Mouse (Mus musculus): ENCODE data around the gene Zbtb41.
"Not testable (repeated sequence)": the region's sequence is repeated elsewhere in the genome, so short reads cannot be mapped to it uniquely, and the experiment has no call there.

Zbtb41 gene

GRCm38 (mm10) chr1:139421875-139422791 lies at the start of gene Zbtb41:
Gene Zbtb41, plus strand, starts transcription at chr1:139422288.
- DNase-seq (ENCODE audit: low spot score), result peak; percentile 94

DNA sequence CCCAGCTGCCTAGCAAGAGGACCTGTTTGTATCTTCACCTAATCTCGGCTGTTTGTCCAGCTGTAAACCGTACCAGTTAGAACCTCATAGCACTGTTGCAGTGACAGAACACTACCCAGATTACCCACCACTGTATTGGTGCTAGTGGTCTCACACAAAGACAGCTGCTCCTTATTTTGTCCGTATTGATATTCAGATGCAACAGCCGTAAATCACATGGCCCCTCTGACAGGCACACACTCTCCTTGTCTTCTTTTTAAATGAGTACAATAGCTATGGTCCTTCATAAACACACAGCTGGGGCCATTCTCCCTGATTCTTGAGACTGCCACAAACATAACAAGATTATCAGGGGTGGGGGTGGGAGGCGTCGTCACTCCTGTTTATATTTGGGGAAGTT lies 46.2 kb upstream of the Zbtb41 start:
- DNase-seq (ENCODE audit: low spot score), result no peak

GRCm38 (mm10) chr1:139376638-139377286 lies 45.3 kb upstream of the Zbtb41 start, which contains the start of gene Crb1:
Gene Crb1, minus strand, starts transcription at chr1:139377100.
- peak; percentile 36 for DNase-seq (ENCODE audit: low spot score)

GRCm38 (mm10) chr1:139378861-139379620 lies 43.0 kb upstream of the Zbtb41 start:
- DNase-seq (ENCODE audit: low spot score), result peak; percentile 55

DNA sequence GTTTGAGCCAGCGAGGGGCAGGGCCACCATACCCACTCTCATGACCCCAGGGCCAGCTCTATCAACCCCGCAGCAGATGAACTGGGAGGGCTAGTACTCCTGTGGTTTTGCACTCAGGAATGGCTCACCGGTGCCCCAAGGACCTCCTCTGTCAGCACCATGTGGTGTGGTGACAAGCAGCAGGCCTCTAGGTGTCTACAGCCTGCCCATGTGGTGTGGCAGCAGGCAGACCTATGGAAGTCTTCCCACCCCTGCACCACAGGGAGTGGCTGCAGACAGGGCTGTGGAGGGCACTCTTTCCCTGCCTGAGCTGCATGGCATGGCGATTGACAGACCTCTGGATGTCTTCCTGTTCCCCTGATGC lies 42.5 kb upstream of the Zbtb41 start:
- no peak for DNase-seq (ENCODE audit: low spot score)

- DNase-seq (ENCODE audit: low spot score), result no peak
Observed at GRCm38 (mm10) chr1:139391747-139392146, 30.3 kb upstream of the Zbtb41 start.

DNA sequence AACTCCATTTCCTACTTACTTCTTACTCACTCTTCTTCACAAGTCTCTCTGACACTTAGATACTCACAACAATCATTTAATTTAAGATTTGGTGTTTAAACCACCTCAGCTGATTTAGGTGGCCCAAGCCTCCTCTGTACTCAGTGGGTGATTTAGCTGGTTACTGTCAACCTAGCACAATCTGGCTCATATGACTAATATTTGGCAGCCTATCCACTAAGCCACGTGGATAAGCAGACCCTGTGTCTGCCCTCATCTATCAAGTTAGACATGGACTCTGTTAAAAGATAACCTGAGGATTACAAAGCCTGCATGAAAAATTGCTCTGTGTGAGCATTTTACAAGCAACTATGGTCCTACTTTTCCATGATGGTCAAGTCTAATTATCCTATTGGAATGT lies 25.5 kb upstream of the Zbtb41 start:
- DNase-seq (ENCODE audit: low spot score), result no peak

DNA sequence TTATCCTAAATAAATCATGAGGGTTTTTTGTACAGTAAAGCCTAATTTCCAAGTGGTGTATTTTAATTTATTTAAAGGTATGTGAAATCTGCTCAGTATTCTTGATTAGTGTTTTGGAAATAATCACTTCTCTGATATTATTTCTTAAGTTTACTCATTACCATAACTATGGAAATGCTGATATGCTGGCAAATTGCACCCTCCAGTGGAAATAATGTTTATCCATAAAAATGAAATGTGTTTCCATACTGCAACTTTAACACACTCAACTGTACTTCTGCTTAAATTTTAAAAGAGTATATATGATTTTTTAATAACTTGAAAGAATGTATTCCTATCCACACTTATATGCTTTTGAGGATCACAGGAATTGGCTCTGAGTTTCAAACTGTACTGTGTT lies 16.3 kb upstream of the Zbtb41 start:
- no peak for DNase-seq (ENCODE audit: low spot score)

DNA sequence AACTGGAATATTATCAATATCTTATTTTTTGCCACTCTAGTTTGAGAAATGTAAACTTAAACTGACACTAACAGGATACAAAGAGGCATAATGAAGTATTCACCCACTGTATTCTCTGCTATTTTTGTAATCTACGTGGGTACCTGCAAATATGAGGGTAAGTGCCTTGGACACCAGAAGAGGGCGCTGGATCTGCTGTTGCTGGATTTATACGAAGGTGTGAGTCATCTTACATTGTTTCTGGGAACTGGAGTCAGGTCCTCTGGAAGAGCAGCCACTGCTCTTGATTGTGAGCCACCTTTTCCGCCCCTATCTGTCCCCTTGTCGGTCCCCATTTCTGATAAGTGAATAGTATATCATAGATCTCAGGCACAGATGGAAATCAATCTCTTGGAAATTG lies 14.4 kb upstream of the Zbtb41 start:
- no peak for DNase-seq (ENCODE audit: low spot score)

DNA sequence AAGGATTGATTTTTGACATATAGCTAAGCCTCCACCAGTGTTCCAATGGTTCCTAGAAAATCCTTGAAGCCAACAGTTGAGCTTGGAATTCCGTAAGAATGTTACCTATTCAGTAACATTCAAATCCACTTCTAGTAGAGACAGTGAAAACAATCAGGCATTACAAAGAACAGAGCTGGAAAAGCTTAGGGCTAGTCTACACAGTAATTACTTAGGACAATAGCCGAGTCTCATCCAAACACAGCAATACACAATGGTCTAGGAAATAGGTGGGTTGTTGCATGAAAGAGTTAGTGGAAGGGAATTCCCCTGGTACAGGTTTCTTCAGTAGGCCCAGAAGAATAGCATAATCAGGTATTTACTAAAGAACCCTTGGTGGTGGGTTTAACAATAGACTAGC lies 9.7 kb upstream of the Zbtb41 start:
- DNase-seq (ENCODE audit: low spot score), result not testable (repeated sequence)

GRCm38 (mm10) chr1:139413465-139413864 lies 8.6 kb upstream of the Zbtb41 start:
- no peak for DNase-seq (ENCODE audit: low spot score)

GRCm38 (mm10) chr1:139421521-139421874 lies 590 bp upstream of the Zbtb41 start:
- DNase-seq (ENCODE audit: low spot score), result no peak

- peak; percentile 13 for DNase-seq (ENCODE audit: low spot score)
Observed at GRCm38 (mm10) chr1:139422941-139423340, 853 bp downstream of the Zbtb41 start.

DNA sequence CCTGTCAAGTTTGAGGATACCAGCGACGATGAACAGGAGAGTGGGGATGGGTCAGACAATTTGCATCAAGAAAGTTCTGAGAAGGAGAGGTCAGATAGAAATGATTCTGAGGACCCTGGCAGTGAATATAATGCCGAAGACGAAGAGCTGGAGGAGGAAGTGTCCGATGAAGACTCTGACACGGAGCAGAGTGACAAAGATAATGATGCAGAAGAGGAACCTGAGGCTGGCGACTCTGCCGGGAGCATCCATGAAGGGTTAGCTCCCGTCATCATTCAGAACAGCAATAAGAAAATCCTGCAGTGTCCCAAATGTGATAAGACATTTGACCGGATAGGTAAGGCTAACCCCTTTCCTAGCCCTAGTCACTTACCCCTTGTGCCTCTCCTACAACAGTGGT lies 1.8 kb downstream of the Zbtb41 start:
- DNase-seq (ENCODE audit: low spot score), result no peak

DNA sequence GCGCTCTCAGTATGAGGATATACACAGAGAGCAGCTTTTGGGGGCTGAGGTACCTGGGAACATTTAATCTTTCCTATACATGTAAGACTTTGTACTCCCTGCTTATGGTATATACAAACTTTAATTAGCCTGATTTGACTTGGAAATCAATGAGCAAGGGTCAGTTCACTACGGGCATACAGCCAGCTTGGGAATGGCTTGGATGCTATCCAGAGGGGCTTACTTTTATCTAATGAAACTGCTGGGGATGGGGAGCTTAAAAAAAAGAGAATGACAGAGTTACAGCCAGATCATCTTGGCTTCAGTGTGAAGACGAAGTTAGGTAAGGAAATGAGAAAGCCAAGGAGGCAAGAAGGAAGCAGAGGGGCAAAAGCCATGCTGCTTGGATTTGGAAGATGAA lies 2.9 kb downstream of the Zbtb41 start:
- peak; percentile 29 for DNase-seq (ENCODE audit: low spot score)

DNA sequence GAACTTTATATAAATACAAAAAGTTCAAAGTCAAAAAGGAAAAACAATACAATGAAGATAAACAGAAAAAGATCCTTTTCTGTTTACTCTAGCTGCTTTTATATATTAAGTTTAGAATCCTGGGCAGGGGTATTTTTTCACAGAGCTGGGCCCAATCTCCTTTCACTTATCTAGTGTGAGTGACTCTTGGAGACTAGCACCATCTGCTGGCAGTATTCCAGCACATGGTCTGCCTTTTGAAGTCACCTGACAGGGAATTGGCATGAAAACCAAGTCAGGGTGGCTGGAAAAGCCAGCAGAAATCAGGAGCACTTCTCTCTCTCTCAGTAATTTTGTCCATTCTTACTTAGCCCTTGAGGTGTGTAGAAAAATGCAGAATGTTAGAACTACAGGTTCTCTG lies 16.3 kb downstream of the Zbtb41 start:
- DNase-seq (ENCODE audit: low spot score), result peak; percentile 76

DNA sequence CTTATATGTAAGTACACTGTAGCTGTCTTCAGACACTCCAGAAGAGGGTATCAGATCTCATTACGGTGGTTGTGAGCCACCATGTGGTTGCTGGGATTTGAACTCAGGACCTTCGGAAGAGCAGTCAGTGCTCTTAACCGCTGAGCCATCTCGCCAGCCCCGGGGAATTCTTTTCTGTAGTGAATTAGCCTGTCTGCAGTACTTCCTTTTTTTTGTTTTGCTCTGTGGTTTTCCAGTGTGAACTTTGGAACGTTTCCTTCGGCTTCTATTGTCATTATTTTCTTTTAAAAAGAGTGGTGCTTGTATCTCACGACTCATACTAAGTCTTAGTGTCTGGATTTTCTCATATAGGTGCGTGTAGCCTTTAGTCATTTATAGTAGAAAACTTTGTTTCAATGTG lies 21.0 kb downstream of the Zbtb41 start:
- not testable (repeated sequence) for DNase-seq (ENCODE audit: low spot score)

- peak; percentile 96 for DNase-seq (ENCODE audit: low spot score)
Observed at GRCm38 (mm10) chr1:139454340-139455225, 32.5 kb downstream of the Zbtb41 start, which contains the start of gene Aspm. Gene Aspm, plus strand, starts transcription at chr1:139454772.

DNA sequence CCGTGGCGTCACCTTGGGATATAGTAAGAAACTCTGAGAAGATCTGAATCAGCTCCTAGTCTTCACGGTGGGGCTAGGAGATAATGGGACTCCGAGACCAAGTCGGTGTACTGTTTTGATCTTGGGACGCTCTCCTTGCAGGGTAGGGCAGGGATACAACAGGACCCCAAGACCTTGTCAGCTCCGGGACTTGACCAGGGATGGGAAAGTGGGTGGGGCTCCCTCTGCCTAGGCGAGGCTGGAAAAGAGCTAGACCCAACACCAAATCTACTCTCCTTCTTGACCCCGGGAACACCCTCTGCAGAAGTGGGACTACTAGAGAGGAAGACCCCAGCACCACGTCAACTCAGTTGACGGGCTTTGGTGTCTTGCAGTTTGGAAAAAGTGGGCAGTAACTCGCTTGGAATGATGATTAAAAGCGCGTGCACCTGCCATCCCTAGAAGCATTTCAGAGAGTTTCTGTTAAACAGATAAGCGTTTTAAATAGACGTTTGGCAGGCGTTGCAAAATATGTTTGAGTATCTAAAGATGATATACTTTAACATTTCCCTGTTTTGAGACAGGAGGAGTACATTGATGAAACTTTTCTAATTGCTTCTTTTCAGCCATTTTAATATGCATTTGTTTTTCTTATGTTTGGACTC lies 33.3 kb downstream of the Zbtb41 start:
- DNase-seq (ENCODE audit: low spot score), result no peak

GRCm38 (mm10) chr1:139460807-139461206 lies 38.7 kb downstream of the Zbtb41 start:
- no peak for DNase-seq (ENCODE audit: low spot score)

DNA sequence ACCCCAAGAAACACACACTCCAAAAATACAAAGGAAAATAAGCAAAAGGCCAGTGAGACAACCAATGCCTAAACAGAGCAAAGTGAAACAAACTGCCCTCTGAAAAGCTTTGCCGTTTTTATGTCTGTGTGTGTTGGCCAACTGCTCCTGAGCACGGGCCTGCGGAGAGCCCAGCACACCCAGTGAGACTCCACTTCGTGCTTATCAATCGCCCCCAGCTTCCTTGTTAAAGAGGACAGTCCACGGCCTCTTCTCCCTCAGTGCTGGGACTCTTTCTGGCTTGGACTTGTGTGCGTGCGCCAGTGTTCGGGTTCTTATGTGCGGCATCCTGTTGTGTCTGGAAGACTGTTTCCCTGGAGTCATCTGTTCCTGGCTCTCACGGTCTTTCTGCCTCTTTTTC lies 43.8 kb downstream of the Zbtb41 start:
- no peak for DNase-seq (ENCODE audit: low spot score)

Data from MN1 (cell line).